Mouse (Mus musculus): ENCODE data around the gene Phf7.

Phf7 gene

GRCm38 (mm10) chr14:31232404-31233069, 18.6 kb downstream of the Phf7 start:
- no peak for DNase-seq (ENCODE audit: low read depth)

GRCm38 (mm10) chr14:31230442-31230841, 20.7 kb downstream of the Phf7 start:
- no peak for DNase-seq (ENCODE audit: low read depth)

- no peak for DNase-seq (ENCODE audit: low read depth)
Measured at GRCm38 (mm10) chr14:31228234-31228633, 22.9 kb downstream of the Phf7 start.

GRCm38 (mm10) chr14:31226978-31227377, 24.1 kb downstream of the Phf7 start:
- no peak for DNase-seq (ENCODE audit: low read depth)

GRCm38 (mm10) chr14:31217666-31218065, 33.5 kb downstream of the Phf7 start, which contains the start of gene Sema3g:
Gene Sema3g (plus strand): TSS chr14:31217860.
- peak; percentile 34 for DNase-seq (ENCODE audit: low read depth)

GRCm38 (mm10) chr14:31216846-31217245, 34.3 kb downstream of the Phf7 start, which contains the start of gene Nisch:
Gene Nisch (minus strand): TSS chr14:31216946.
- no peak for DNase-seq (ENCODE audit: low read depth)

GRCm38 (mm10) chr14:31215157-31216002, 35.7 kb downstream of the Phf7 start:
- DNase-seq (ENCODE audit: low read depth), result peak; percentile 67

GRCm38 (mm10) chr14:31214684-31215083, 36.4 kb downstream of the Phf7 start:
- DNase-seq (ENCODE audit: low read depth), result no peak

GRCm38 (mm10) chr14:31213868-31214267, 37.2 kb downstream of the Phf7 start:
- DNase-seq (ENCODE audit: low read depth), result no peak

- DNase-seq (ENCODE audit: low read depth), result no peak
Measured at GRCm38 (mm10) chr14:31212499-31212898, 38.6 kb downstream of the Phf7 start.

GRCm38 (mm10) chr14:31211854-31212253, 39.3 kb downstream of the Phf7 start:
- no peak for DNase-seq (ENCODE audit: low read depth)

- DNase-seq (ENCODE audit: low read depth), result no peak
Measured at GRCm38 (mm10) chr14:31209133-31209557, 42.0 kb downstream of the Phf7 start.

GRCm38 (mm10) chr14:31208084-31208483, 43.0 kb downstream of the Phf7 start, which contains the start of gene Tnnc1:
Gene Tnnc1 (plus strand): TSS chr14:31208312.
- no peak for DNase-seq (ENCODE audit: low read depth)

GRCm38 (mm10) chr14:31207070-31207830, 43.9 kb downstream of the Phf7 start:
- DNase-seq (ENCODE audit: low read depth), result peak; percentile 44

GRCm38 (mm10) chr14:31206472-31206981, 44.6 kb downstream of the Phf7 start:
- DNase-seq (ENCODE audit: low read depth), result peak; percentile 88

- peak; percentile 28 for DNase-seq (ENCODE audit: low read depth)
Measured at GRCm38 (mm10) chr14:31205562-31206467, 45.3 kb downstream of the Phf7 start.

GRCm38 (mm10) chr14:31205244-31205561, 45.9 kb downstream of the Phf7 start:
- no peak for DNase-seq (ENCODE audit: low read depth)

- DNase-seq (ENCODE audit: low read depth), result peak; percentile 29
Measured at GRCm38 (mm10) chr14:31204844-31205243, 46.3 kb downstream of the Phf7 start.

- no peak for DNase-seq (ENCODE audit: low read depth)
Measured at GRCm38 (mm10) chr14:31200038-31200437, 51.1 kb downstream of the Phf7 start.

GRCm38 (mm10) chr14:31199599-31199998, 51.5 kb downstream of the Phf7 start:
- DNase-seq (ENCODE audit: low read depth), result no peak
